Mouse (Mus musculus): Measurements from ENCODE around the gene Homer3. TPM values are rescaled to one million over a fixed set of nuclear protein-coding genes. Genes with fewer than 3 reads are reported as not detected.

Homer3 gene
- 48.9 and 50.0 TPM in 2 replicates for polyA plus RNA-seq (2015; fragmentation: Nextera tagmentation; extraction: Ambion mirVana)

DNA sequence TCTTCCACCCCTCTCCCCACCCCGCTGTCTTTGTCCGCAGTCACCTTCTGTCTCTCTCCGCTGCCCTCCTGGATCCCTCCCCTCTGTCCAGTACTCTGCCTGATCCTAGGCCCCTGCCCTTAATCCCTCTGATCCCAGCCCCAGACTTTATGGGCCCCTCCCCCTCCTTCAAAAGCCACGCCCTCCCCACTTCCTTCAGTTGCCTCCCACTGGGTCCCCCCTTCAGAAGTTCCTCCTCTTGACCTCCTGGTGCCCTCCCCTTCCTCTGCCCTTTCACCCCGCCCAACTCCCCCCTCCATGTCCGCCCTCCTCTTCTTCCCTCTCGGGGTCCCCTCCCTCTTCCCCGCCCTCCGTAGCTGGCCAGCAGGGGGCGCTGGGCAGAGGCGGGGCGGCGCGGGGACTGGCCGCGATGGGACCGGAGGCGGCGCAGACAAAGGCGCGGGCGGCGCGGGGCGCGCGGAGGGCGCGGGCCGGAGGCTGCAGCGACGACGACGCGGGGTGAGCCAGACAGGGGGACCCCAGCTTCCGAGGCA is at the start of gene Homer3:
Gene Homer3, plus strand, starts transcription at position 225 of the 533 bp plus-strand sequence.
- TF ChIP-seq CTCF (IDR thresholded peaks at IDR 0.05; ENCODE audit: low read depth): peak; percentile 91
- Histone ChIP-seq H3K27ac (peak within 1 kb of the TSS; percentile 86), H3K4me1 (replicated peaks; ENCODE audit: insufficient read depth, low read length) (peaks cover 9% of the 10 kb centered on the region), H3K9me3 (replicated peaks; ENCODE audit: low read length) (no peaks in the 10 kb centered on the region), H3K36me3 (ENCODE audit: insufficient read depth, low read length) (peaks cover 21% of the 10 kb centered on the region), H3K9ac (ENCODE audit: low read depth, low read length) (peak within 1 kb of the TSS; percentile 91), H3K27me3 (ENCODE audit: insufficient read depth, low read length) (no peaks in the 10 kb centered on the region), H3K4me3 (replicated peaks; ENCODE audit: low read depth, low read length) (peak within 1 kb of the TSS; percentile 87), H3K4me2 (ENCODE audit: low read length) (peak within 1 kb of the TSS; percentile 86)
- ATAC-seq (replicated peaks; ENCODE audit: low FRiP score, low read depth) (peak; percentile 89), DNase-seq (ENCODE audit: low spot score) (peak; percentile 96)
- under 1% methylated on average over 36 of the region's 36 CpGs for WGBS

DNA sequence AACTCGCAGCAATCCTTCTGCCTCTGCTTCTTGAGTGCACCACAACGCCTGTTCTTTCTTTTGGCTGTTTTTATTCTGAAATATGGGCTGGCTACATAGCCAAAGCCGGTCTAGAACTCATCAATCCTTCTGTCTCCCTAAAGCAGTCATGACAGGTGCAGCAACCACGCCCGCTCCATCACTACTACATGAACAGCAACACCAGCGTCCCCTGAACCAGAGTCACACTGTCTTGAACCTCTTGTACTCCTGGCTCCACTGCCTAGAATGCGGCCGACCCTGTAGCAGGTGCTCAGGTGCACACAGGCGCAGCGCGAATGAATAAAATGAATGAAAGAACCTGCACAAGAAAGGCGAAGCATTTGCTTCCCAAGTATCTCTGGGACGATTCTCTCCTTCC is 49.0 kb upstream of the Homer3 start:
- no peaks in the 10 kb centered on the region for H3K9me3 ChIP-seq (replicated peaks; ENCODE audit: low read length)
- no peak for ATAC-seq (replicated peaks; ENCODE audit: low FRiP score, low read depth)
- peak overlapping the region; percentile 66 for H3K4me2 ChIP-seq (ENCODE audit: low read length)
- no peak for TF ChIP-seq CTCF (IDR thresholded peaks at IDR 0.05; ENCODE audit: low read depth)
- H3K4me3 ChIP-seq (replicated peaks; ENCODE audit: low read depth, low read length): peak overlapping the region; percentile 85
- peaks cover 28% of the 10 kb centered on the region for H3K36me3 ChIP-seq (ENCODE audit: insufficient read depth, low read length)
- H3K4me1 ChIP-seq (replicated peaks; ENCODE audit: insufficient read depth, low read length): no peaks in the 10 kb centered on the region; the same call in 1 of the 2 replicates
- no peaks in the 10 kb centered on the region for H3K27me3 ChIP-seq (ENCODE audit: insufficient read depth, low read length)
- no peak overlapping the region for H3K27ac ChIP-seq
- peak overlapping the region; percentile 85 for H3K9ac ChIP-seq (ENCODE audit: low read depth, low read length)
- DNase-seq (ENCODE audit: low spot score): no peak
- WGBS: 4% methylated on average over 13 of the region's 13 CpGs

DNA sequence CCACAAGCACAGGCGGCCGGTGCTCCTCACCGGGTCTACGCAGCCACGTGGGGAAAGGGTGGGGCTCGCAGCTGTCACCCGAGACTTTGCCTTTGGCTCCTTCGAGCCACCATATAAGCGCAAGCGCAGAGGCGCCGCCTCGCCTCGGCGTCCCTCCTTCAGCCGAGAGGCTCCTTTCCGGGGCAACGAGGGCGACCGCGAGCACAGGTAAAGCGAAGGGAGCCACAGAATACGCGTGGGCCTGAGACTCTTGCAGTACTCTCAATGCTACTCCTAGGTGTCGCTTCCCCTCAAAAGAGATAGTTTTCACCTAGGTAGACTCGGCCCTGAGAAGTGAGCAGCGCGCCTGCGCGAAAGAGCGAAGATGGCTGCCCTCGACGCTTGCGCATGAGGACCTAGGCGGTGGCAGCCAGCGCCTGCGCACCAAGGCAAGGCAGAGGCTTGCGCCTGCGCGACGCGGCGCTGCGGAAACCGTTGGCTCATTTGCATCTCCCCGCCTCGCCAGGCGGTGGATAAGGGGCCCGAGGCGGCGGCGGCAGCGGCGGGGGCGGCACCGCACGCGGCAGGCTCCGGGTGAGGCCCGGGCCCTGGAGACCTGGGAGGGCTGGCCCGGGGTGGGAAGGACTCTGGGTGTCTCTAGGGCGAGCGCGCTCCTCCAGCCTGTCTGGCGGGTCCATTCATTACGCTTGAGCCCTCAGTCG is 48.4 kb upstream of the Homer3 start, which contains the start of the genes Sugp2 and Armc6:
Gene Sugp2, plus strand, starts transcription at position 147 of the 701 bp plus-strand sequence.
Gene Armc6, minus strand, starts transcription at position 387 of the 701 bp plus-strand sequence.
- Histone ChIP-seq H3K4me1 (replicated peaks; ENCODE audit: insufficient read depth, low read length) (no peaks in the 10 kb centered on the region; the same call in 1 of the 2 replicates), H3K9ac (ENCODE audit: low read depth, low read length) (peak within 1 kb of the TSS; percentile 85), H3K4me2 (ENCODE audit: low read length) (peak within 1 kb of the TSS; percentile 66), H3K36me3 (ENCODE audit: insufficient read depth, low read length) (peaks cover 29% of the 10 kb centered on the region), H3K4me3 (replicated peaks; ENCODE audit: low read depth, low read length) (peak within 1 kb of the TSS; percentile 85), H3K27me3 (ENCODE audit: insufficient read depth, low read length) (no peaks in the 10 kb centered on the region), H3K9me3 (replicated peaks; ENCODE audit: low read length) (no peaks in the 10 kb centered on the region), H3K27ac (peak within 1 kb of the TSS; percentile 96)
- WGBS: 1% methylated on average over 66 of the region's 67 CpGs
- TF ChIP-seq CTCF (IDR thresholded peaks at IDR 0.05; ENCODE audit: low read depth): 0 out of 2 replicates have a peak, but pooled peaks have one; percentile 7
- ATAC-seq (replicated peaks; ENCODE audit: low FRiP score, low read depth): peak; percentile 94
- peak; percentile 98 for DNase-seq (ENCODE audit: low spot score)

DNA sequence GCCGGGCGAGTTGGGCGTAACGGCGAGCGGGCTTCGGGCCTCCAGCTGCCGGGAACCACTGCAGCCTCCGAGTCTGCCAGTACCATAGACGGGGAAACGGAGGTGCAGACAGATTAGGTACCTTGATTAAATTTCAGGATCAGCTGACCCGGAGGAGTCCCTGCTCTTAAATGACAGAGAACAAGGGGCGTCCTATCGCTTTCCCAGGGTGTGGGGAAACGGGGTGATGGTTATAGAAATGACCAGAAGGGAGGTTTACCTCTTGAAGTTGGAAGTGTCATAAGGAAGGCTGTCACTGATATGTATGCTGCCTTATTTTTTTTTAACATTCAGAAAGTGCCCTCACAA is 47.9 kb upstream of the Homer3 start:
- Histone ChIP-seq H3K4me3 (replicated peaks; ENCODE audit: low read depth, low read length) (peak overlapping the region; percentile 85), H3K4me2 (ENCODE audit: low read length) (peak overlapping the region; percentile 66), H3K27ac (peak overlapping the region; percentile 96), H3K27me3 (ENCODE audit: insufficient read depth, low read length) (no peaks in the 10 kb centered on the region), H3K4me1 (replicated peaks; ENCODE audit: insufficient read depth, low read length) (no peaks in the 10 kb centered on the region; the same call in 1 of the 2 replicates), H3K36me3 (ENCODE audit: insufficient read depth, low read length) (peaks cover 25% of the 10 kb centered on the region), H3K9me3 (replicated peaks; ENCODE audit: low read length) (no peaks in the 10 kb centered on the region), H3K9ac (ENCODE audit: low read depth, low read length) (peak overlapping the region; percentile 85)
- DNase-seq (ENCODE audit: low spot score) (no peak), ATAC-seq (replicated peaks; ENCODE audit: low FRiP score, low read depth) (no peak)
- TF ChIP-seq CTCF (IDR thresholded peaks at IDR 0.05; ENCODE audit: low read depth): no peak
- under 1% methylated on average over 15 of the region's 15 CpGs for WGBS

DNA sequence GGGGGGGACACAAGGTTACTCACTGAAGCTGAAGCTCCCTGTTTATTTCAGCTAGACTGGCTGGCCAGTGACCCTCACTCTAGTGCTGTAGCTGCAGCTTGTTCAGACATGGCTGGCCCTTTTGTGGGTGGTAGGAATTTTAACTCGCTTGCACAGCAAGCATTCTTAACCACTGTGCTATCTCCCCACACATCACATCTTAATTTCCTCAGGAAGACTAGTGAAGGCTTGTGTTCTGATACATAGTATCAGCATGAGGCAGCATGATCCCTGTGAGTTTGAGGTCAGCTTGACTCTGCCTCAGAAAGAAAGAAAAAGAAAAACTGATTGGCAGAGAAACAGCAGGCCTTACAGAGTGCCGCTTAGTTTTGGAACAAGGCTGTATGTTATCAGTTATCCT is 44.8 kb upstream of the Homer3 start:
- TF ChIP-seq CTCF (IDR thresholded peaks at IDR 0.05; ENCODE audit: low read depth): no peak
- Histone ChIP-seq H3K4me1 (replicated peaks; ENCODE audit: insufficient read depth, low read length) (no peaks in the 10 kb centered on the region; the same call in 1 of the 2 replicates), H3K27ac (no peak overlapping the region), H3K4me3 (replicated peaks; ENCODE audit: low read depth, low read length) (no peak overlapping the region), H3K9me3 (replicated peaks; ENCODE audit: low read length) (no peaks in the 10 kb centered on the region), H3K27me3 (ENCODE audit: insufficient read depth, low read length) (no peaks in the 10 kb centered on the region), H3K4me2 (ENCODE audit: low read length) (no peak overlapping the region), H3K9ac (ENCODE audit: low read depth, low read length) (no peak overlapping the region), H3K36me3 (ENCODE audit: insufficient read depth, low read length) (peaks cover 37% of the 10 kb centered on the region)
- DNase-seq (ENCODE audit: low spot score) (no peak), ATAC-seq (replicated peaks; ENCODE audit: low FRiP score, low read depth) (no peak)
- 87% methylated on average over 2 of the region's 2 CpGs for WGBS

DNA sequence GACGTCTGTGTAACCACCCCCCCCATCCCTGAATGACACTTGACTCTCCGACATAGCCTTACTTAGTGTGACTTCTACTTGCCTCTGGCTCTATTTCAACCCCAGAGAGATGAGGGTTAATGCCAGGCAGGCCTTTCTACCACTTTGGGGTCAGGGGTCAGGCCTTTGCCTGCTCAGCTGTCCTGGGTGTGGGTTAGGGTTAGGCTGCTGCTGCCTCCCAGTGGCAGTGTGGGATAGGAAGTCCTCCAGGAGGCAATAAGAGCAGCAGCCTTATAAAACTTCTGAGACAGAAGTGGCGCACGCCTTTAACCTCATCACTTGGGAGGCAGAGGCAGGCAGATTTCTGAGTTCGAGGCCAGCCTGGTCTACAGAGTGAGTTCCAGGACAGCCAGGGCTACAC is 42.0 kb upstream of the Homer3 start:
- DNase-seq (ENCODE audit: low spot score) (no peak), ATAC-seq (replicated peaks; ENCODE audit: low FRiP score, low read depth) (no peak)
- TF ChIP-seq CTCF (IDR thresholded peaks at IDR 0.05; ENCODE audit: low read depth): peak; percentile 35; the same call in 1 of the 2 replicates
- 91% methylated on average over 5 of the region's 5 CpGs for WGBS
- Histone ChIP-seq H3K4me1 (replicated peaks; ENCODE audit: insufficient read depth, low read length) (no peaks in the 10 kb centered on the region), H3K27me3 (ENCODE audit: insufficient read depth, low read length) (no peaks in the 10 kb centered on the region), H3K4me2 (ENCODE audit: low read length) (no peak overlapping the region), H3K27ac (no peak overlapping the region), H3K36me3 (ENCODE audit: insufficient read depth, low read length) (peaks cover 47% of the 10 kb centered on the region), H3K9ac (ENCODE audit: low read depth, low read length) (no peak overlapping the region), H3K4me3 (replicated peaks; ENCODE audit: low read depth, low read length) (no peak overlapping the region), H3K9me3 (replicated peaks; ENCODE audit: low read length) (no peaks in the 10 kb centered on the region)

All from kidney, postnatal 0 days (tissue).